Mouse (Mus musculus): Measurements from ENCODE around the gene Rad51.

Gene Rad51

GRCm38 (mm10) chr2:119163999-119164398 is 51.4 kb downstream of the Rad51 start:
- no peak for ATAC-seq (ENCODE audit: low TSS enrichment)

GRCm38 (mm10) chr2:119165401-119165800 is 52.8 kb downstream of the Rad51 start:
- no peak for ATAC-seq (ENCODE audit: low TSS enrichment)

GRCm38 (mm10) chr2:119166901-119167865 is 54.6 kb downstream of the Rad51 start, which contains the start of gene Gchfr:
Gene Gchfr (plus strand): TSS chr2:119167773.
- peak; percentile 91 for ATAC-seq (ENCODE audit: low TSS enrichment)

DNA sequence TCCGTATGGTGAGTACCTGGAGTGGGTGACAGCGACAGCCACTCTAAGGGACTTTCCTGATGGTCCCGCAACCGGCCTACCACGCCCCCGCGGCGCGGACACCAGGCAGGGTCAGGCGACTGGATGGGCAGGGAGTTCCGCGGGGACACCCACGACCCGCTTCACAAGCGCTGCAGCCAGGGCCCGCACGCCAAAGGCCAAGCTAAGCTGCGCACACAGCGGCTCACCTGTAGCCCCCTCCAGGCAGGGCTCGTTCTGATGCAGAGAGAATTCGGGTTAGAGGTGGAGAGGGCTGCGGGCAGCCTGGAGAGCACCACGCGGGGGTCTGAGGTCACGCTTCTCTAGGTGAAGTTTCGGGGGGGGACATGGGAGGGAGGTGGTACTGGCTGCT is 55.3 kb downstream of the Rad51 start:
- ATAC-seq (ENCODE audit: low TSS enrichment): no peak

- ATAC-seq (ENCODE audit: low TSS enrichment): no peak
Observed at GRCm38 (mm10) chr2:119170282-119170681, 57.7 kb downstream of the Rad51 start.

GRCm38 (mm10) chr2:119171574-119171973 is 59.0 kb downstream of the Rad51 start:
- ATAC-seq (ENCODE audit: low TSS enrichment): no peak

DNA sequence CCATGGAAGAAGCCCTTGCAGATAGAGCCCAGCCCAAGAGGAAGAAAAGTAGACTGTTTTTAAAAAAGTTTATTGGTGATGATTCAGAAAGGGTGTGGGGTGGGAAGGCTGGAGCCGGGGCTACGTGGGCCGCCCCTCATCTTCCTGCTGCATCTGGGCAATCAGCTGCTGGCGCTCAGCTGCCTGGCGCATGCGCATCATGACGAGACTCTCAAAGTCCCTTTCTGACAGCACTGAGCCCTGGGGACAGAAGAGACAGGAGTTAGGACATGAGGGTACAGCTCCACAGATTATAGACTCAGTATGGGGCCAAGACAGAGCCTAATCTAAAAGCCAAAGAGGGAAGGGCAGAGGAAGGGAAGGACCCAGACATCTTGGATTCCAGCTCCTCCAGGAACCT is 59.9 kb downstream of the Rad51 start:
- no peak for ATAC-seq (ENCODE audit: low TSS enrichment)

DNA sequence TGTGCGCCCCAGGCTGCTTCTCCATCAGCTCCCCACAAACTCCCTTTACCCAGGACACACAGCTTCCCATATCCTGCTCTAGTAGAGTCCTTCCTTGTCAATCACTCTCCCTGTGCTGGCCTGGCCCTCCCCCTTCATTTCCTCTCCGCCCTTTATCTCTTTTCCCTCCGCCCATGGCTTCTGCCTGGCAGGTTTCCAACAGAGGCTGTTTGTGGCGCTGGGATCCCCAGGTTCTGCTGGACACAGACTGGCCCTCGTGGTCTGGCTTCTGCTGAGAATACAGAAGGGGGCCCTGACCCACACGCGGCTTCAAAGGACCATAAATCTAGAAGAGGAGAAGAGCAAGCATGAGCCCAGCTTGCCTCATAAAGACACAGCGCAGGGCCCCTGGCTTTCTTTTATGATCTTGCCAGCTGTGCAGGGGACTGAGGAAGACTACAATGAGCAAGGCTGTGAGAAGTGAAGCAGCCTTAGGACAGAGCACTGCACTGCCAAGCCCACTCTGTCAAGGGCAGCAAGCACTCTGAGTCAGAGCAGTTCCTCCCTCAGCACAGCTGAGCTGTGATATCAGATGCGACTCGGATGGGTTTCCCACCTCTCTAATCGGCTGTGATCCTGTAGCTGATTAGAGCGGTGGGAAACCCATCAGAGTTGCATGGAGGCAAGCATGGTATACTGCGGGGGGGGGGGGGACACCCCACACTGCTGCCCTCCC is 60.4 kb downstream of the Rad51 start:
- ATAC-seq (ENCODE audit: low TSS enrichment): peak; percentile 26; the same call in 1 of the 2 replicates

GRCm38 (mm10) chr2:119173991-119174651 is 61.5 kb downstream of the Rad51 start, which contains the start of gene Gm14137:
Gene Gm14137 (plus strand): TSS chr2:119174509.
- no peak for ATAC-seq (ENCODE audit: low TSS enrichment)

DNA sequence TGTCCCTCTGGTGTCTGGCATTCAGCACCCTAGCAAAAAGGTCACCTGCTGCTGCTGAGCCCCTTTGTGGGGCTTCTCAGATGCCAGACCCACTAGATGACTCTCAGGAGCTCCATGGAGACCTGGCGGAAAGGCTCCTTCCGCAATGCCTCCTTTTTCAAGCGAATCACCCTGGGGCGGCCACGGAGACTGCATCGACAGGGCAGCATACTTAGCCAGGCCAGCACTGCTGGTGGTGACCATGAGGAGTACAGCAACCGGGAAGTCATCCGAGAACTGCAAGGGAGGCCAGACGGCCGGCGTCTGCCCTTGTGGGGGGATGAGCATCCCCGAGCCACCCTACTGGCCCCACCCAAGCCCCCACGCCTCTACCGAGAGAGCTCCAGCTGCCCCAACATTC is 62.3 kb downstream of the Rad51 start:
- no peak for ATAC-seq (ENCODE audit: low TSS enrichment)

DNA sequence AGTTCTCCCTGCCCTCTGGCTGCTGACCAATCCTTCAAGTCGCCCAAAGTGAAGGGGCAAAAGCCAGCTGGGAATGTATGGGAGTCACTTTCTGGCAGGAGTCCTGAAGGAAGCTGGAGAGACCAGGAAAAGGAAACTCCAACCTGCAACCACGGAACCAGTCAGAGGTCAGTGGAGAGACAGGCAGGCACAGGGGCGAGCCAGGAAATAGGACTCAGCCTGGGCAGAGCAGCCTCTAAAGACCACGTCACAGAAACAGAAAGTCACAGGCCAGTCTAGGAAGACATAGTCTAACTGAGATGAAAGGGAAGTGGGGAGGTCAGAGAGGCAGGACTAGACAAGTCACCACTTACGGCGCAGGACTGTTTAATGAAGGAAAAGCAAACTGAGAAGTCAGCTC is 63.0 kb downstream of the Rad51 start:
- no peak for ATAC-seq (ENCODE audit: low TSS enrichment)

GRCm38 (mm10) chr2:119176761-119177160 is 64.2 kb downstream of the Rad51 start:
- no peak for ATAC-seq (ENCODE audit: low TSS enrichment)

DNA sequence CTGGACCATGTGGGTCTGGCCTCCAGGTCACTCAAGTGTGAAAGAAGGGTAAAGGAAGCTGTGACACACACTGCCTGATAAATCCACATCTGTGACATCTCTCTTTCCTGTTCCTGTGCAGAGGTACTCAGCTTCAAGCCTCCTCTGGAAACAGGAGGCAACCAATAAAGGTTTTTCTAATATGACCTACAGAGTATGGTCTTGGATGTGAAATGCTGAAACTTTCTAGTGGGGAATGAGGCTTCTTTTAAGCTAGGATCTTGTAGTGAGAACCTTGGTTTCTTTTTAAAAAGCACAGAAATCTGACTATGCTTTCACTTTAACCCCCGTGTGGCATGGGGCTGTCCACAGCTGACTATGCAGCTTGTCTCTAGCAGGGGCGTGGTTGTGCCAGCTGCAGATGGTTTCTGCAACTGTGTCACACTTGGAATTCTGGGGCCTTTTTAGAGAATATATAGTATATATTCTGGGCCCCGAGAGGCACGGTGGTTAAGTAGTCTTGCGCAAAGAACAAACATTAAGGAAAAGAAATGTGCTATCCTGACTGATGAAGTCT is 64.9 kb downstream of the Rad51 start:
- ATAC-seq (ENCODE audit: low TSS enrichment): no peak

DNA sequence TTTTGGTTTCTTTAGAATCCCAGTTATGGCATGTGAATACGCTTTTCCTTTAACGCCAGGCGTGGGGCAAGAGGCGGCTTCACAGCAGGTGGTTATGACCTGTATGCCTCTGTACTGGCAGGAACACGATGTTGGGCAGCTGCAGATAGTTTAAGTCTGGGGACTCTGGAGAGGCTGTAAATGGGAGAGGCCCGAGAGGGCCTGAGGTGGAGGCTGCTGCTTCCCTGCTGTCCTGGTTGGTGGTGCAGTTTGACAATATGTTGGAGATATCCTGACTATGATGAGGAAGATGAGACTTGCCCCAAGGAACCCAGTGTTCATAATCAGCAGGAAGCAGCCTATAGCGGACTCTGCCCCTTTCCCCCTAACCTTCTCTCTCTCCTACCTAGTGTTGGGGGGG is 70.3 kb downstream of the Rad51 start:
- no peak for ATAC-seq (ENCODE audit: low TSS enrichment)

DNA sequence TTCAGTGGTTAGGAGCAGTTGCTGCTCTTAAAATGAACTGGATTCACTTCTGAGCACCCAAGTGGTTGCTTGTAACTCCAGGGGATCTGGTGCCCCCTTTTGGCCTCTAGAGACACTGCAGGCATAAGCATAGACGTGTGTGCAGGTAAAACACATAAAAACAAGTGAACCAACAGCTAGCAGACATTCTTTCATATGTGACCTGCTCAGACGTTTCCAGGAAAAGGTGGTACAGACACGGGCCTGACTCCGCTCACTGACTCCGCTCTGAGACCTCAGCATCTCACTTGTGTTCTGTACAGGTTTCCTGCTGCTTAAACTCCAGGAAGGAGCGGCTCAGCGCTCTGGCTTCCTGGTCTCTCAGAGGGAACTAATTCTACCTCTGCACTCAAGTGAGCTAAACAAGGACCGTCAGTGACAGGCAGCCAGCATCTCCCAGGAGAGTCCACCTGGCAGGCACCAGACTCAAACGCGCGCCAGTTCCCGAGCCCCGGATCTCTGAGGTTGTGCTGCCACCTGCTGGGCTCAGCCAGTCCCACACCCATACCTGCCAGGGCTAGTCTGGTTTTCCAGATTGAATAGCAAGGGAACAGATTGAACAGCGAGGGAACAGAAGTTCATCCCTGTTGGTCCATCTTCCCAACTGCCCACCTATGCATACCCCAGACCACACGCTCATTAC is 76.6 kb downstream of the Rad51 start:
- ATAC-seq (ENCODE audit: low TSS enrichment): peak; percentile 95

GRCm38 (mm10) chr2:119190969-119191368 is 78.4 kb downstream of the Rad51 start:
- no peak for ATAC-seq (ENCODE audit: low TSS enrichment)

DNA sequence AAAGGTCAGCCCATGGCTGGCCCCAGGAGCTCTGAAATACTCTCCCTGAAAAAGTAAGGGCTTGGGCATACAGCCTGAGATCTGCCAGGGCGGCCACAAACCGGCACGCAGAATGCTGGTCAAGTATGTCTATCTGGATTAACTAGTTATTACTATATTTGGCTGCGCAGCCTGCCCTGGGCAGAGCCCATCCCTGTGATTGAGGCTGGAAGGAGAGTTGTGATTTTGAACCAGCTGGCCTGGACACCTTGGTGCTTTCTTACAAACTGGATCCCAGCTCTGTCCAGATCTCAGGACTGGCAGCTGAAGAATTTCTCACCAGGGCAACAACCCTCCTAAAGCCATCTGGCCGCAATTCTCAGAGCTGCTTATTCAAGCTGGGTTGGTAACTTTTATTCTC is 81.5 kb downstream of the Rad51 start:
- no peak for ATAC-seq (ENCODE audit: low TSS enrichment)

DNA sequence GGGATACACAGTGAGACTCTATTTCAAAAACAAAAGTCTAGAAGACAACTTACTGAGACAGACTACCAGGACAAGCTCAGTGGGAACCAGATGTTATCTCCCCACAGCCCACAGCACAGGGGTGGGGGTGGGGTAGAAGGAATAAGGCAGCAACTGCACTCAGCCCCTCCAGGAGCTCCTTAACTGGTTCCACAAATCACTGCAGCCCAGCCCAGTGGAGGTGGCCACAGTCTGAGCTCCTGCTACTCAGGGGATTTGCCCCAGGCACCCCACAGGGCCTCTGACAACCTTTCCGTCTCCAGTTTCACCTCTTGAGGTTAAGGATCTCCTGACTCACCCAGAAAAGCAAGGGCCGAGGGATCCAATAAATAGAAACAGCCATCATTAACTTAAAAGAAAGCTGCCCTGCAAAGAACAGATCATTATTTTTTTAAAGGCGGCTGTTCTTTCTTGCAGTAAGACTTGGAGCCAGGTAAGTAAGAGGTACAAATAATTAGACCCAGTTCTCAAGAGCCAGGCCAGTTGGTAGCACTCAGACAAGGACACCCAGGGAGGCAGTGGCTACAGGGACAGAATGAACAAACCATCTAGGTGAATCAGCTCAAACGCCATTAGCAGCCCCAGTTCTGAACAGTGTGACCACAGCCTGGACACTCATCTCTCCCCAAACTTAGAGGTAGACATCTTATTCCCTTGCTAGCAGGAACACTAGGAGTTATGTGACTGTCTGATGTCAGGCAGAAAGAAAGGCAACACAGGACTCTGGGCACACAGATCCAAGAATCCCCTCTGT is 83.9 kb downstream of the Rad51 start:
- no peak for ATAC-seq (ENCODE audit: low TSS enrichment)

All from frontal cortex, adult (tissue).